Mouse (Mus musculus) midbrain, embryonic 16.5 days (tissue): Measurements from ENCODE around the gene Ndufa9. TPM values are rescaled to one million over a fixed set of nuclear protein-coding genes. Genes with fewer than 3 reads are reported as not detected.

Source experiments
- ATAC-seq: fragments of 200-750 bp; cut with Nextera tagmentation; 2 replicates; pipeline ENCODE4 v1.8.0; 2017; ENCODE audit warnings: moderate TSS enrichment
- H3K27ac ChIP-seq: fragments of 300-500 bp; sonication (generic); 2 replicates; pipeline ENCODE4 v1.5.1; 2014; ENCODE audit warnings: mild to moderate bottlenecking, low read length, mixed read lengths
- H3K27me3 ChIP-seq: fragments of 300-500 bp; sonication (generic); 2 replicates; pipeline ENCODE4 v1.6.1; 2014; ENCODE audit warnings: low read depth, low read length, mixed read lengths; ENCODE audit not compliant: control insufficient read depth, insufficient read depth
- H3K36me3 ChIP-seq: fragments of 300-500 bp; sonication (generic); 2 replicates; pipeline ENCODE4 v1.6.1; 2014; ENCODE audit warnings: mild to moderate bottlenecking, low read length, moderate library complexity, mixed read lengths; ENCODE audit not compliant: control insufficient read depth, insufficient read depth
- H3K4me1 ChIP-seq: fragments of 300-500 bp; sonication (generic); 2 replicates; pipeline ENCODE4 v1.6.1; 2014; ENCODE audit warnings: mild to moderate bottlenecking, low read length, mixed read lengths; ENCODE audit not compliant: control insufficient read depth, insufficient read depth
- H3K4me2 ChIP-seq: fragments of 300-500 bp; sonication (generic); 2 replicates; pipeline ENCODE4 v1.6.1; 2014; ENCODE audit warnings: mild to moderate bottlenecking, low read length, mixed read lengths
- H3K4me3 ChIP-seq: fragments of 300-500 bp; sonication (generic); 2 replicates; pipeline ENCODE4 v1.5.1; 2014; ENCODE audit warnings: low read depth, mild to moderate bottlenecking, low read length, moderate library complexity, mixed read lengths
- H3K9ac ChIP-seq: fragments of 300-500 bp; sonication (generic); 2 replicates; pipeline ENCODE4 v1.6.1; 2014; ENCODE audit warnings: low read depth, low read length, mixed read lengths
- H3K9me3 ChIP-seq: fragments of 300-500 bp; sonication (generic); replicated peaks from 2 replicates; pipeline ENCODE4 v1.6.1; 2014; ENCODE audit warnings: mild to moderate bottlenecking, low read length, mixed read lengths; ENCODE audit not compliant: control insufficient read depth, poor library complexity, severe bottlenecking
- WGBS: fragments of 180-500 bp; shearing (Covaris S2); extraction: QIAGEN DNeasy Blood & Tissue Kit; methylation state at CpG from one replicate; pipeline ENCODE4 v1.1.7; 2014; 5-methylcytosine and 5-hydroxymethylcytosine counted together
- polyA plus RNA-seq: library from polyadenylated mRNA; unstranded; fragments of >200 nt; fragmentation: Nextera tagmentation; extraction: Ambion mirVana; gene quantifications from 2 replicates; pipeline ENCODE4 v1.2.1, GENCODE M21; 2015

Ndufa9 gene
- polyA plus RNA-seq: 176 and 185 TPM in 2 replicates

DNA sequence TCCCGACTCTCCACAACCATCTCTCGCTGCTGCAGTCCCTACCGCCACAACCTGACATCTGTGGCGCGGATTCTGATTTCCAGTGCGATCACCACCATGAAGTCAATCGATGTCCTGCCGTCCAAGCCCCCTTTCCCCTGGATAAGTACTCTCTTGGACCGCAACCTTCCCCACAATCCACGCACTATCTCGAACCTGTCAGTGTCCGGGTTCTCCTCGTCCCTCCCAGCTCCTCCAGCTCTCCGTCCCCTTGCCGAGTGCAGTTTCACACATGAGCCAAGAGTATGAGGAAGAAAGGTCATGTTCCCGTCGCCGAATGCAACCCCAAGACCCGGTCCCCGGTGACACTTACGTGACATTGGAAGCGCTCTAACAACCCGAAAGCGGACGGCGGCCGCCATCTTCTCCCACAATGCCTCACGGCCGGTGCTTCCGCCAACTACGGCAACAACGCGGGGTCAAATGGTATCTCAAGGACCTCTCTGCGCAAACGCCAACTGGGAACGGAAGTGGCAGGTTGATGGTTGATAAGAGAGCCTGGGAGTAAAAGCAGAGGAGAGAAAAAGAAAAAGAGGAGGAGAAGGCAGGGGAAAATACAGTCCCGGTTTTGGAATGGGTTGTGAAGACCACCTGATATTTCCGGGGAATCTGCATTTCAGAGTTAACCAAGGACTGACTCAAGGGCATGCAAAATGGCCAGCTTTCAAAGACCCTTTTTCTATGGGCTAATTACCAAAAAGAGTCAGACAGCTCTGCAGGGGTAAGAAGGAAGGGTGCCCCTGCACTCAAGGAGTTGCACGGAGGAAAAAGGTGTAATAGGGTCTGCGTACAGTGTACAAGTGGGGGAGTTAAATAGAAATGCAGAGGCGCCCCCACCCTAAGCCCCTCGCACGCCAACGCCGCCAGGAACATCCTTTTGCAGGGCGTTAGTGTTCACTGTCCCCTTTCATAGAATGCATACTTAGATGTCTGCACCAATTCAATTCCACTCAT, at the start of gene Ndufa9:
Ndufa9 (minus strand) TSS at position 425 of the 993 bp plus-strand sequence.
- Histone ChIP-seq H3K27me3 (no peaks in the 10 kb centered on the region; the same call in 1 of the 2 replicates), H3K36me3 (no peaks in the 10 kb centered on the region), H3K4me2 (peak within 1 kb of the TSS; percentile 76), H3K9me3 (no peaks in the 10 kb centered on the region), H3K4me3 (peak within 1 kb of the TSS; percentile 83), H3K9ac (peak within 1 kb of the TSS; percentile 87), H3K27ac (peak within 1 kb of the TSS; percentile 80), H3K4me1 (peaks cover 14% of the 10 kb centered on the region)
- peak; percentile 94 for ATAC-seq
- WGBS: 6% methylated on average over 46 of the region's 46 CpGs

DNA sequence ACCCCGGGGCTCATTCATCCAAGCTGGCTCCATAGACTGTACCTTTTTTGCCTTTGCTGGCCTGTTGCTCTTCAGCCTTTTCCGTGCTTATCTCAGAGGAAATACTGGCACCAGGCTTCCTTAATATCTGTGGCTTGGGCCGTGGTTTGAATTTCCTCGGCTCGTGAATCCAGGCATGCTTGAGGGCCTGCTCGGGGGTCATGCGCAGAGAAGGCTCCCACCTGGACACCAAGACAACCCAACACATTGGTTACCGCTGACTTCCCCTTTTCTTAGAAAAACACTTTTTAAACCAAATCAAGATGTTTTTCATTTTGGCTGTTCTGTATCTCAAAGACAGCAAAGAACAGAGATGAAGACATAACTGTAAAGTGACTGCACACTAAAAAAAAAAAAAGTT, 28.2 kb upstream of the Ndufa9 start:
- Histone ChIP-seq H3K9ac (no peak overlapping the region), H3K4me2 (no peak overlapping the region)
- 84% methylated on average over 8 of the region's 8 CpGs for WGBS

DNA sequence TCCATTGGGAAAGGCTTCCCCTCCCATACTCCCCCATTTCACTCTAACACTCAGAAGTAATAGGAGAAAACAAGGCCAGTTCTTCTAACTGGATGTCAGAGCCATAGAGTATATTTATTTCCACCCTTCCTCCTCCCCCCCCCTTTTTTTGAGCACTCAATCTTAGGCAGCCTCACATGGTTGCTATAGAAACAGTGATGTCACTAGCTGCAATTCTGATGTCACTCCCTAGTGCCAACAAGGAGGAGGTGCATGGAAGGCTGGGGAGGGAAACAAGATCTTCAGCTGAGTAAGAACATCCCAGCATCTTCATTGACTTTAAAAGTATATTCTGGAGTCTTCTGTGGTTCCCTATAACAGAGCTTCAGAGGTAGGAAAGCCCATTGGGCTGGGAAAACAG, 3.9 kb upstream of the Ndufa9 start, which contains the start of gene Akap3:
Akap3 (plus strand) TSS at position 218 of the 400 bp plus-strand sequence.
- H3K27ac ChIP-seq: no peak within 1 kb of the TSS
- H3K4me3 ChIP-seq: no peak within 1 kb of the TSS
- peaks cover 8% of the 10 kb centered on the region for H3K4me1 ChIP-seq
- no peak within 1 kb of the TSS for H3K9ac ChIP-seq
- H3K27me3 ChIP-seq: peaks cover 3% of the 10 kb centered on the region
- no peaks in the 10 kb centered on the region for H3K9me3 ChIP-seq
- no peak within 1 kb of the TSS for H3K4me2 ChIP-seq
- ATAC-seq: no peak
- H3K36me3 ChIP-seq: no peaks in the 10 kb centered on the region

More for the DNA sequence above, 28.2 kb upstream of the Ndufa9 start:
- no peak overlapping the region for H3K4me3 ChIP-seq
- H3K27ac ChIP-seq: no peak overlapping the region
- no peaks in the 10 kb centered on the region for H3K4me1 ChIP-seq
- ATAC-seq: no peak
- no peaks in the 10 kb centered on the region for H3K9me3 ChIP-seq
- H3K27me3 ChIP-seq: no peaks in the 10 kb centered on the region
- no peaks in the 10 kb centered on the region for H3K36me3 ChIP-seq

DNA sequence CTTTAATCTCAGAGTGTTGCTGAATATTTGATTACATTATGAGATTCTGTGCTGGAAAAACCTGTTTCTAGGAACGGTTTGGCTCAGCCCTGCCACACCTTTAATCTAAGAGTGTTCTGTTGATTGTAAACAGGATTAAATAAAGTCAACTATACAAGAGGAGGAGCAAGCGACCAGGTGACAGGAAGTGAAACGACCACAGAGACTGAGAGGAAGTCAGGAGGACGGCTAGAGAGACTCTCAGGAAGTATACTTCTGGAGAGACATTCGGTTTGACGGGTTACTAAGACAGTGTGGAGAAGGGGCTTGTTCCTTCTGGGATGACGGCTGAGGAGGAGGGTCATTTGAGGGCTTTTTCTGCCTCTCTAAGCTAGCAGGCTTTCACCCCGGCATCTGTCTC, 12.3 kb downstream of the Ndufa9 start:
- peaks cover 31% of the 10 kb centered on the region for H3K36me3 ChIP-seq
- WGBS: 93% methylated on average over 8 of the region's 8 CpGs
- ATAC-seq: no peak
- H3K27me3 ChIP-seq: no peaks in the 10 kb centered on the region
- no peak overlapping the region for H3K9ac ChIP-seq
- no peak overlapping the region for H3K27ac ChIP-seq
- H3K4me3 ChIP-seq: no peak overlapping the region
- H3K9me3 ChIP-seq: no peaks in the 10 kb centered on the region
- H3K4me2 ChIP-seq: no peak overlapping the region
- H3K4me1 ChIP-seq: no peaks in the 10 kb centered on the region

DNA sequence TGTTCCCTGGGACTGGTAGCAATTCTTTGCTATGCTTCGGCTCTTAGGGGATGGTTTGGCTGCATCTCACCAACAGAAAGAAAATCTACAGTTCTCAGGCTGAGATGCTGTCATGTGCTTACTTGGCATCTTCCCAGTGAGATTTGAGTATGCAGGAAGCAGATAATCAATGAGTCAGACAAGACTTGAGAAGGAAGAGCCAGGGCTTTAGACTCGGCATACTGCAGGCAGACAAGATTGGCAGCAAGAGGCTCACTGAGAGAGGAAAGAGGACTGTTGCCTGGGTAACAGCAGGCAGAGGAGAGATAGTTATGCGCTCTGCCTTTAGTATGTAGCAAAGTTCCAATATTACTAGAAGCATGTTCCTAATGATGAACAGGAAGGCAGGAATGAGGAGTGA, 25.8 kb downstream of the Ndufa9 start:
- H3K27me3 ChIP-seq: no peaks in the 10 kb centered on the region
- no peaks in the 10 kb centered on the region for H3K4me1 ChIP-seq
- no peak overlapping the region for H3K4me3 ChIP-seq
- peaks cover 36% of the 10 kb centered on the region for H3K36me3 ChIP-seq
- no peak overlapping the region for H3K4me2 ChIP-seq
- no peak overlapping the region for H3K9ac ChIP-seq
- WGBS: 88% methylated on average over 3 of the region's 3 CpGs
- H3K9me3 ChIP-seq: no peaks in the 10 kb centered on the region
- no peak for ATAC-seq
- no peak overlapping the region for H3K27ac ChIP-seq

DNA sequence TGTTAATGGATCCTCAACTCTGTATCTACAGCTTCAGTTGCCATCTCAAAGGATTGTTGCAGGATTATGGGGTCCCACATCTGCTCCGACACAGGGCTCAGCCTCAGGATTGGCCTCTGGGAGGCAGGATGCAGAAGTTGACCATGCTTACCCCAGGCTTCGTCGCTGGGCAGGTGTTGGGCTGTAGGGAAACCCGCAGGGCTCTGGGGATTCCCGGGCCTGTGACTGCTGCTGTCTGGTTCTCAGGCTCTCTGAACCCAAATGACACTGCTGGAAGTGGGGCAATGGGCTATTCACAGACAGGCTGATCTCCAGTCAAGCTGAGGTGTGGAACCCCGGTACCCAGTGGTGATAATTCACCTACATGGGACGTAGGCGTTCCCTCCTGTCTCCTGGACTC, 32.6 kb downstream of the Ndufa9 start:
- no peaks in the 10 kb centered on the region for H3K27me3 ChIP-seq
- 93% methylated on average over 8 of the region's 8 CpGs for WGBS
- H3K9me3 ChIP-seq: no peaks in the 10 kb centered on the region
- no peaks in the 10 kb centered on the region for H3K4me1 ChIP-seq
- peaks cover 8% of the 10 kb centered on the region for H3K36me3 ChIP-seq
- no peak overlapping the region for H3K4me2 ChIP-seq
- ATAC-seq: no peak
- H3K4me3 ChIP-seq: no peak overlapping the region
- no peak overlapping the region for H3K9ac ChIP-seq
- no peak overlapping the region for H3K27ac ChIP-seq

DNA sequence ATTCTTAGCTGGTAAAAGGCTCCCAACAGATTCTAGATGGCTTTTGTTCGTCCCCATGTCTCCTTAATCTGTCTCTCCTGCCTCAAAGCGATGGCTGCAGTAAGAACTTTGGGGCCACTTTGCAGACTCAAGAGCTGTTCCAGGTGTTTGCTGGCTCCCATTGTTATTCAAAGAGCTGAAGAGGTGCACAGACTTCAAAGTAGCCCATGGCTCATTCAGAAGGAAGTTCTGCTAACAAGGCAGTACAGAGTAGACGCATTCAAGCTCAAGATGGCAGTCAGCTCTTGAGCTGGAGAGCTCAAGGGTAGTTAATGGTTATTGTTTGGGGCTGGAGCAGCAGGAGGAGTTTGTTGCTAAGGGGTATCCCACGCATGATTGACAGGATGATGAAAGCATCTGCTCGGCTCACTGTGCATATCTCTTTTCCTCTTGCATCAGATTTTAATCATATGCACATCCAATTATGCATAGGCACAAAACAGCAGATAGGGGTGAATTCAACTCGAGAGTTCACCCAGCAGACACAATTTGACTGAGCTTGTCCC, 33.7 kb downstream of the Ndufa9 start:
- Histone ChIP-seq H3K9ac (no peak overlapping the region), H3K4me1 (no peaks in the 10 kb centered on the region), H3K9me3 (no peaks in the 10 kb centered on the region), H3K4me2 (no peak overlapping the region), H3K27ac (no peak overlapping the region), H3K36me3 (peaks cover 3% of the 10 kb centered on the region), H3K4me3 (no peak overlapping the region), H3K27me3 (no peaks in the 10 kb centered on the region)
- WGBS: 45% methylated on average over 6 of the region's 6 CpGs
- no peak for ATAC-seq

DNA sequence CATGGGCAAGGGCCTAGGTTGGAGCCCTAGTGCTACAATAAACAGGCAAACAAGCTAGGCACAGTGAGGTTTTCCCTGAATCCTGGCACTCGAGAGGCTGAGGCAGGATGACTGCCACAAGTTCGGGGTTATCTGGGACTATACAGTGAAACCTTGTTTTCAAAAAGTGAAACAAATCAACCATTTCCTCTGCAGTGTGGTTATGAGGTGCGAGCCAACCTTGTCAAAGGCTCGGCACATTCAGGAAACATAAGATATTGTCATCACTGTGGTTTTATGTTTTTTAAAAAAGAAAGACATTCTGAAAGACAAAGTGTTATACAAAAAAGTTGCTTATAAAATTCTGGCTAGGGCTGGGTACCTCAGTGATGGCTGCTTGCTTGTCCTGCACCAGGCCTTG, 37.5 kb downstream of the Ndufa9 start:
- no peak overlapping the region for H3K27ac ChIP-seq
- H3K27me3 ChIP-seq: no peaks in the 10 kb centered on the region
- no peaks in the 10 kb centered on the region for H3K9me3 ChIP-seq
- no peak overlapping the region for H3K9ac ChIP-seq
- no peaks in the 10 kb centered on the region for H3K4me1 ChIP-seq
- no peak overlapping the region for H3K4me2 ChIP-seq
- no peak overlapping the region for H3K4me3 ChIP-seq
- WGBS: 94% methylated on average over 4 of the region's 4 CpGs
- no peaks in the 10 kb centered on the region for H3K36me3 ChIP-seq
- no peak for ATAC-seq

DNA sequence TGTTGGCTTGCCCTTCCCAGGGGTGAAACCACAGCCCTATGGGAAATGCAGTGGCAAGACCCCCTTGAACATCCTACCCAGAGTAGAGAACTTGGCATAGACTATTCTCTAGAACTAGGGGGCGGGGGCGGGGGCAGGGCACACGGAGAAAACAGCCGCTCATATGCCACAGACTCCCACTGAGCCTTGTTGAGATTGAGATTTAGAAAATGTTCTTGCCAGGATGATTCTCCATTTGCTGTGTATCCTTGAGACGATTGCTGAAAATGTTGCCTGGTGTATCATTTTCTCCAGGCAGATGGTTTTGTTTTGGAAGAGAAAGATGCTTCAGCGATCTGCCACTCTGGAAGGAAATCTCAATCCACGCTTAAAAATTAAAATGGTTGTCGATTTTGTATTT, 40.4 kb downstream of the Ndufa9 start:
- 86% methylated on average over 8 of the region's 8 CpGs for WGBS
- ATAC-seq: no peak

More for the DNA sequence above, 40.4 kb downstream of the Ndufa9 start:
- Histone ChIP-seq H3K27ac (no peak overlapping the region), H3K4me2 (no peak overlapping the region), H3K4me3 (no peak overlapping the region), H3K4me1 (no peaks in the 10 kb centered on the region), H3K36me3 (no peaks in the 10 kb centered on the region), H3K9me3 (no peaks in the 10 kb centered on the region), H3K9ac (no peak overlapping the region), H3K27me3 (no peaks in the 10 kb centered on the region)
